Mouse (Mus musculus): ENCODE data around the gene Gm17949.

Gene Gm17949

GRCm38 (mm10) chr17:56990966-56991365, 20.3 kb upstream of the Gm17949 start:
- no peak for DNase-seq

GRCm38 (mm10) chr17:56995046-56995445, 16.2 kb upstream of the Gm17949 start:
- DNase-seq = no peak

GRCm38 (mm10) chr17:56996506-56996905, 14.8 kb upstream of the Gm17949 start:
- DNase-seq = no peak

- peak; percentile 99 for DNase-seq
Observed at GRCm38 (mm10) chr17:56997029-56997667, 14.1 kb upstream of the Gm17949 start, which contains the start of gene Alkbh7. Gene Alkbh7 (plus strand): TSS chr17:56997339.

GRCm38 (mm10) chr17:56999414-56999813, 11.9 kb upstream of the Gm17949 start:
- no peak for DNase-seq

- DNase-seq = no peak
Observed at GRCm38 (mm10) chr17:56999968-57000609, 11.2 kb upstream of the Gm17949 start, which contains the start of gene Pspn. Gene Pspn (minus strand): TSS chr17:57000018.

- DNase-seq = no peak
Observed at GRCm38 (mm10) chr17:57001228-57001627, 10.0 kb upstream of the Gm17949 start.

GRCm38 (mm10) chr17:57003994-57004393, 7.3 kb upstream of the Gm17949 start:
- no peak for DNase-seq

GRCm38 (mm10) chr17:57007137-57007905, 3.9 kb upstream of the Gm17949 start:
- no peak for DNase-seq

- DNase-seq = no peak
Observed at GRCm38 (mm10) chr17:57010911-57011235, 396 bp upstream of the Gm17949 start.

GRCm38 (mm10) chr17:57012245-57012795, 1.1 kb downstream of the Gm17949 start:
- DNase-seq = no peak

- DNase-seq = no peak
Observed at GRCm38 (mm10) chr17:57019693-57020092, 8.4 kb downstream of the Gm17949 start.

- DNase-seq = no peak
Observed at GRCm38 (mm10) chr17:57020960-57021359, 9.7 kb downstream of the Gm17949 start.

- DNase-seq = no peak
Observed at GRCm38 (mm10) chr17:57027471-57027870, 16.2 kb downstream of the Gm17949 start.

- DNase-seq = peak; percentile 22
Observed at GRCm38 (mm10) chr17:57029691-57030090, 18.4 kb downstream of the Gm17949 start.

- DNase-seq = peak; percentile 55
Observed at GRCm38 (mm10) chr17:57030931-57031660, 19.8 kb downstream of the Gm17949 start, which contains the start of gene Khsrp. Gene Khsrp (minus strand): TSS chr17:57031522.

- peak; percentile 100 for DNase-seq
Observed at GRCm38 (mm10) chr17:57031661-57032420, 20.6 kb downstream of the Gm17949 start.

GRCm38 (mm10) chr17:57032854-57033253, 21.6 kb downstream of the Gm17949 start:
- DNase-seq = no peak

- no peak for DNase-seq
Observed at GRCm38 (mm10) chr17:57038978-57039377, 27.7 kb downstream of the Gm17949 start.

- DNase-seq = no peak
Observed at GRCm38 (mm10) chr17:57041554-57041953, 30.3 kb downstream of the Gm17949 start, which contains the start of gene Slc25a41. Gene Slc25a41 (minus strand): TSS chr17:57041654.

- peak; percentile 33 for DNase-seq
Observed at GRCm38 (mm10) chr17:57047406-57047805, 36.1 kb downstream of the Gm17949 start.

- DNase-seq = no peak
Observed at GRCm38 (mm10) chr17:57048816-57049215, 37.5 kb downstream of the Gm17949 start.
